Mouse (Mus musculus): Measurements from ENCODE around the gene Abca14.

The Abca14 gene

DNA sequence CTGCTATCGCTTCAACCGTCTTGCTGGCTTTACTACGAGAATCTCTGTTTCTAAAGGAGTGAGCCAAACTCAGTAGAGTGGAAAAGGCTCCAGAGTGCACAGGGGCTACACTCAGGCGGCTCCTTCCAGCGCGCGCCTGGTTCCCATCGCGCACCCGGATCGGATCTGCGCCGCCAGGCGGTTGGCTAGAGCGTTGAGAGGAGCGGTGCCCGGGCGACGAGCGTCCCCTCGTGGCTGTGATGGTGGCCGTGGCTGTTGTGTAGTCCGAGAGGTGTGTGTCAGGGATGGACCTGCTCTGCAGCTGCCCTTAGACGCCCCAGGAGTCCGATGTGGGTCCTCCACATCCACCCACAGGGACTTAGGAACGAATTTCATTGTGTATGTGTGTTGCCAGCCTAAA, at the start of gene Abca14:
Gene Abca14, plus strand, starts transcription at position 173 of the 400 bp plus-strand sequence.
- peak; percentile 54 for DNase-seq (ENCODE audit: low spot score)

GRCm38 (mm10) chr7:120156841-120157409, 46.8 kb upstream of the Abca14 start:
- no peak for DNase-seq (ENCODE audit: low spot score)

DNA sequence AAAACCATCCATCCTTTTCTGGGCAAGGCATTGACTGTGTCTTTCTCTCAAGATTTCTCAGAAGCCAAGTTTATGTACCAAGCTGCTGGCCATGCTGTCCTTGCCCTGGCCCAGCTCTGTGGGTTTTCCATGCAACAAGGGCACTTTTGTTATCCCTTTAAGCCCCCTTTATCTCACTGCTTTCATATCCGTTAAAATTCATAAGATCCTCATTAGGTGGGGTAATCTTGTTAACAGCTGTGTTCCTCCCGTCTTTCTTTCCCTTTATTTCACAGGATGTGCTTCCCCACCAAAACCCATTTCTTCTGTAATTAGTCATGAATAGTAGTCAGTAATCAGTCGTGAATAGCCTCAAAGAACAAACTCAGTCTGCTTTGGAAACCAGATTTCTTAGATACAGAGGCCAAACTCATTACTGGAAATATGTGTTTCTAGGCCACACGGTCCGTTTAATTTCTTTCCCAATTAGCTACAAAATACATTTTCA, 46.1 kb upstream of the Abca14 start:
- no peak for DNase-seq (ENCODE audit: low spot score)

DNA sequence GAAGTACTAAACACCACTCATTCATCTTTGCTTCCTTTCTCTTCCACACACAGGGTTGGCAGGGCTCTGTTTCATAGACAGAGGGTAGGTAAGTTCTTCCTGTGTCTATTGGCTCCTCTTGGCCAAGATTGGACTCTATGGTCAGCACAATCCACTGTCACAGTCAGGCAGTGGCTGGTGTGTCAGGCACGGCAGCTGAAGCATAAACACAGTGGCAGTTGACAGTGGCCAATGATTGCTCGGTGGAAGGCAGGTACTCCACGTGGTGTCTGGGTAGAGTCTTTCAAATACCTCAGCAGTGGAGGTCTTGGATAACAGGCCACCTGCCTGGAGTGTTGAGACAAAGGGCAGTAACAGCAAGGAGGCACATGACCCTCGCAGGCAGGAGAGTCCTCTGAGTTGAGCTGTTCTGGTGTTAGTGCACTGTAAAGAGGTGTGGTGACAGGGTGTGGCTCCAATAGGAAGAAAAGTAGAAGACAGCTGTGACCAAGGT, 45.6 kb upstream of the Abca14 start:
- DNase-seq (ENCODE audit: low spot score) = no peak

DNA sequence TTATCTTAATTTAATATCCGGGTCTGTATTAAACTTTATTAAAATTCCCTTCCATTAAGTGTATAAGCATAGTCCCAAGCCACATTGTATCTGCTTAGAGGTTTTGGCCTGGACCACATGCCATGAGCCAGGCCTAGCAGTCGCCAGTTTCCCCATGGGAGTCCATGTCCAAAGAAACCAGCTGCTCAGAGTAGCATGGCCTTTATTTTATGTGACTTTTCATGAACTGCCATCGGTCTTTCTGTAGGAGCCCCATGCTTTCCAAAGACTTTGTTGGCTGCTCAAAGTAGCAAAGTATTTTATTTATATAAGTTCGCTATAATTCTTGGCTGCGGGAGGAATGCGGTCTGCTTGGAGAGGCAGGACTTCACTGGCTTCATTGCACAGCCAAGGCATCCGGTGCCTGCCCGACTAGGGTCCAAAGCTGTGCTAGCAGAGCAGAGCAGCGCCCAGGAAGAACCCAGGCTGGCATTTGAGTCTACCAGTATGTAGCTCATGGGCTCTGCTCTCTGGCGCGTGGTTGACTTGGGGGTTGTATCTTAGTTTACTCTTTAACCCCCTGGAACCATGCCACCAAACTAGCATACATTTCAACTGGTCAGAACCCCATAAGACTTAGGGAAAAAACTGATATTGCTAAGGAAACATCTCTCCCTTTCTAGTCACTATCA, 40.0 kb upstream of the Abca14 start:
- DNase-seq (ENCODE audit: low spot score) = no peak

DNA sequence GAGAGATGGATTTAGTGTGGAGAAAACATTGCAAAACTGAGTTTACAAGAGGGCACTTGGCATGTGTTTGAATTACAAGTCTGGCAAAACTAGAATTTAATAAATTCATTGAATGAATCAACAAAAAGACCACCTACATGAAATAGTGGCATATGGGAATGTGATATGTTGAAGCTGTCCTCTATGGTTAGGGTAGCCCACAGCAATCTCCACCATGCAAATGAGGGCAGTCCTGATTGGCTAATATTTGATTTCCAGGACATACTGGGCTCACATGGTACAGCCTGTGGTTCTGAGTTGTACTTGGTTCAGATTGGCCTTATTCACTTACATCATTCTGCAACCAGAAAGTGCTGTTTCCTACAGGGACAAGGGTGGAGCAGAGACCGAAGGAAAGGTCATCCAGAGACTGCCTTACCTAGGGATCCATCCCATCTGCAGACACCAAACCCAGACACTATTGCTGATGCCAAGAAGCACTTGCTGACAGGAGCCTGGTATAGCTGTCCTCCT, 31.5 kb upstream of the Abca14 start:
- DNase-seq (ENCODE audit: low spot score) = no peak

DNA sequence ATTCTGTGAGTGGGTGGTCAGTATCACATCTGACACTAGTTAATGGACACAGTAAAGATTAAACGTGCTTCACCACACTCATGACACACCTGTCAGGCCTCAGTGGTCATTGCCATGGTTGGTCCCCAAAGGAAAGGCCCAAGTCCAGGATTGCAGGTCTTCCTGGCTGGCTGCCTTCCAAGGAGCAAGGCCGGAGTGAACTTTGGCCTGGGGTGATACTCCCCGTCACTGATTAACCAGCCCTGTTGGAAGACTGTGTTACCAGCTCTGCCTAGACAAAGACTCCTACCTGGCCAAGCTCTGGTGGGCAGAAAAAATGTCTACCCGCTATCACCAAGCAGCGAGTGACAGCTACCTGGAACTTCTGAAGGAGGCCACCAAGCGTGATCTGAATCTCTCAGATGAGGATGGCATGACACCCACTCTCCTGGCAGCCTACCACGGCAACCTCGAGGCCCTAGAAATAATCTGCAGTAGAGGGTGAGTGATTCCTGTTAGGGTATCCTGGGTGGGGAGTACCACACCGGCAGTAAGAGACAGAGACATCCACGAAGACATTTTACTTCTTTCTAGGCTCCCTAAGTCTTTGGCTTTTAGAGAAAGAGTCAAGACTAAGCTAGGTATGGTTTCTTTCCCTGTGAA, 30.0 kb upstream of the Abca14 start, which contains the start of gene Anks4b:
Gene Anks4b, plus strand, starts transcription at position 256 of the 642 bp plus-strand sequence.
- DNase-seq (ENCODE audit: low spot score) = no peak

- DNase-seq (ENCODE audit: low spot score) = no peak
These were observed 28.8 kb upstream of the Abca14 start for GRCm38 (mm10) chr7:120174723-120175504.

GRCm38 (mm10) chr7:120177611-120178010, 26.1 kb upstream of the Abca14 start:
- DNase-seq (ENCODE audit: low spot score) = no peak

DNA sequence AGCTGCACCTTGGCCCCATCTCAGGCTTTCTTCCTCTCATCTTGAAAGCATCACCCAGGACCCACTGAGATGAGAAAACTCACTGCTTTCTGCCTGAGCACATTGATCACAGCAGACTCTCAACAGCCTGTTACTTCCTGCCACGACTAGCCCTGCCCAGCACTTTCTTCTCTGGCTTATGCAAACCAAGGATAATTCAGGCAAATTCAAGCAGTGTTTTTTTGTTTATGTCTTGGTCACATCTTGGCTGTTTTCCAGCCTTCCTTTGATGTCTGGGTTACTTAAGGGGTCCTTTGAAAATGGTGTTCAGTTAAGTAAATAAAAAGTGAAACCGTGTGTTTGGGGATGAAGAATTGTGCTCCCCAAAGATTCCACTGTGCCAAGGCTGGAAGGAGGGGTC, 24.8 kb upstream of the Abca14 start:
- DNase-seq (ENCODE audit: low spot score) = no peak

DNA sequence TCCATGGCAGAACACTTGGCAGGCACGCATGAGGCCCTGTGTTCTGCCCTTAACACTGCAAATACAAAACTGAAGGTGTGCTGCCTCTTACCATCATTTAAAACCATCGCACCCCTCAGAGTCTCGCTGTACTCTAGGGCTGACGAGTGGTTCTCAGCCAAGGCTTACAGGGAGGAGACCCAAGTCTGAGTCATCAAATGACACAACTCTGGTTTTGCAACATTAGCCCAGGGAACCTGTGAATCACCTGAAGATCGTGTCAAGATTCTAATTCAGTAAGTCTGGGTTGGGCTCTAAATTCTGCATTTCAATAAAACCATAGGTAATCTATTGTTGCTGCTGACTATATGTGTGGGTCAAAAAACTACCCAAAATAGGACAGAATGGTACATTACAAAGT, 23.2 kb upstream of the Abca14 start:
- no peak for DNase-seq (ENCODE audit: low spot score)

GRCm38 (mm10) chr7:120181401-120182230, 22.1 kb upstream of the Abca14 start:
- DNase-seq (ENCODE audit: low spot score) = no peak

GRCm38 (mm10) chr7:120182891-120183290, 20.9 kb upstream of the Abca14 start:
- DNase-seq (ENCODE audit: low spot score) = no peak

GRCm38 (mm10) chr7:120188946-120189345, 14.8 kb upstream of the Abca14 start:
- no peak for DNase-seq (ENCODE audit: low spot score)

- DNase-seq (ENCODE audit: low spot score) = no peak
These were observed 14.2 kb upstream of the Abca14 start for GRCm38 (mm10) chr7:120189369-120190149.

DNA sequence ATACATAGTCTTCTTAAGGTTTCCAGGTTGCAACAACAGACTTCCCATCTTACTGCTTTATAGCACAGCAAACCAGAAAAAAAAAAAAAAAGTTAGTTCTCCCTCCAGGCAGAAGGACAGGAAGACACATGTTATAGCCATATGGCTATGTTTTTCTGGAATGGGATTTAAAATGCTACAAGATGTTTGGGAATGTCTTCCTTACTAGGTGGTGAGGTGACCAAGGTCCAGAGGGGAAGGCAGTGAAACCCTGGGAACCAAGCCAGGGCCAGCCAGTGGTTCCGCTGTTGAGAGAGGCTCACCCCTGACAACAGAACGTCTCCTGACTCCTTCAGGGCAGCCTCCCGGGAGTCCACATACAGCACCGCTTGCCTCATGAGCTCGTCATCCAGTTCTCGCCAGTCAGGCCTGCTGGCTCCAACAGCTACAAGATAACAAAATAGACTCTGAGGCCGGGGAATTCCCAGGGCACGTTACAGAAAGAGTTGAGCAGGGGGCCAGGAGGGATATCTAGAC, 13.6 kb upstream of the Abca14 start:
- no peak for DNase-seq (ENCODE audit: low spot score)

- no peak for DNase-seq (ENCODE audit: low spot score)
These were observed 11.6 kb upstream of the Abca14 start for GRCm38 (mm10) chr7:120192207-120192606.

- no peak for DNase-seq (ENCODE audit: low spot score)
These were observed 10.9 kb upstream of the Abca14 start for GRCm38 (mm10) chr7:120192816-120193215.

- no peak for DNase-seq (ENCODE audit: low spot score)
These were observed 8.6 kb upstream of the Abca14 start for GRCm38 (mm10) chr7:120195207-120195606.

- no peak for DNase-seq (ENCODE audit: low spot score)
These were observed 2.5 kb upstream of the Abca14 start for GRCm38 (mm10) chr7:120201231-120201744.
